Mouse (Mus musculus) neural tube, embryonic 13.5 days (tissue): ENCODE data around the gene Mbnl2. TPM values are rescaled to one million over a fixed set of nuclear protein-coding genes. Genes with fewer than 3 reads are reported as not detected.

ENCODE experiments used
- ATAC-seq: fragments of 200-750 bp; cut with Nextera tagmentation; 2 replicates; pipeline ENCODE4 v1.8.0; 2017; ENCODE audit warnings: low read depth, mild to moderate bottlenecking, moderate TSS enrichment, moderate library complexity
- H3K27ac ChIP-seq: fragments of 300-500 bp; sonication (generic); replicated peaks from 2 replicates; pipeline ENCODE4 v1.5.1; 2015; ENCODE audit warnings: moderate library complexity, mild to moderate bottlenecking, inconsistent platforms
- H3K27me3 ChIP-seq: fragments of 300-500 bp; sonication (generic); 2 replicates; pipeline ENCODE4 v1.6.1; 2015; ENCODE audit warnings: mild to moderate bottlenecking, inconsistent platforms
- H3K36me3 ChIP-seq: fragments of 300-500 bp; sonication (generic); 2 replicates; pipeline ENCODE4 v1.6.1; 2015; ENCODE audit warnings: mild to moderate bottlenecking, inconsistent platforms
- H3K4me1 ChIP-seq: fragments of 300-500 bp; sonication (generic); replicated peaks from 2 replicates; pipeline ENCODE4 v1.6.1; 2015; ENCODE audit warnings: inconsistent platforms
- H3K4me2 ChIP-seq: fragments of 300-500 bp; sonication (generic); 2 replicates; pipeline ENCODE4 v1.6.1; 2015; ENCODE audit warnings: inconsistent platforms, mild to moderate bottlenecking, moderate library complexity
- H3K4me3 ChIP-seq: fragments of 300-500 bp; sonication (generic); 2 replicates; pipeline ENCODE4 v1.5.1; 2015; ENCODE audit warnings: mild to moderate bottlenecking, inconsistent platforms
- H3K9ac ChIP-seq: fragments of 300-500 bp; sonication (generic); 2 replicates; pipeline ENCODE4 v1.6.1; 2015; ENCODE audit warnings: moderate library complexity, mild to moderate bottlenecking, inconsistent platforms
- H3K9me3 ChIP-seq: fragments of 300-500 bp; sonication (generic); 2 replicates; pipeline ENCODE4 v1.6.1; 2016; ENCODE audit warnings: inconsistent platforms
- WGBS: fragments of 180-500 bp; shearing (Covaris S2); methylation state at CpG from one replicate; pipeline ENCODE4 v1.1.7; 2015; 5-methylcytosine and 5-hydroxymethylcytosine counted together
- polyA plus RNA-seq: library from polyadenylated mRNA; unstranded; fragments of >200 nt; fragmentation: Nextera tagmentation; extraction: Ambion mirVana; gene quantifications from 2 replicates; pipeline ENCODE4 v1.2.1, GENCODE M21; 2015

Gene Mbnl2
- polyA plus RNA-seq, 1 experiment from 2014 or later = 39.4 TPM

DNA sequence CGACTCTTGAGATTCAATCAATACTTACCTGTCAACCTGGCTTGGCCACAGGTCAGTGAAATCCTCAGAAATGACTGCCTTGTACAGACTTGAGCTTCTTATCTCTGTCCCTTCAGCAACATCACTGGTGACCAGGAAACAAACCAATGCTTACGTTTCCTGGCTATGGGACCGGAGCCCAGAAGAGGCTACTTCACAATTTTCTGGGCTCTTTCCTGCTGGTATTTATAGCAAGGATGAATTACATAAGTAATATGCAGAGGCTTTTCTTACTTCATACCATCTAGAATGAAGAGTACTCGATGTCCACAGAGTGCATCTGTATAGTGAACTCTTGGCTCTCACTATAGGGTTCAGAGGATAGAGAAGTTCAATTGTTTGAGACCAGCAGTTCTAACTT lies 111.8 kb downstream of the Mbnl2 start:
- no peak overlapping the region for H3K9ac ChIP-seq
- peaks cover 17% of the 10 kb centered on the region for H3K4me1 ChIP-seq
- no peak overlapping the region for H3K27ac ChIP-seq
- no peaks in the 10 kb centered on the region for H3K27me3 ChIP-seq
- peaks cover 5% of the 10 kb centered on the region; the same call in 1 of the 2 replicates for H3K36me3 ChIP-seq
- no peaks in the 10 kb centered on the region for H3K9me3 ChIP-seq
- H3K4me2 ChIP-seq = no peak overlapping the region
- 92% methylated on average over 4 of the region's 4 CpGs for WGBS
- no peak overlapping the region for H3K4me3 ChIP-seq
- no peak for ATAC-seq

DNA sequence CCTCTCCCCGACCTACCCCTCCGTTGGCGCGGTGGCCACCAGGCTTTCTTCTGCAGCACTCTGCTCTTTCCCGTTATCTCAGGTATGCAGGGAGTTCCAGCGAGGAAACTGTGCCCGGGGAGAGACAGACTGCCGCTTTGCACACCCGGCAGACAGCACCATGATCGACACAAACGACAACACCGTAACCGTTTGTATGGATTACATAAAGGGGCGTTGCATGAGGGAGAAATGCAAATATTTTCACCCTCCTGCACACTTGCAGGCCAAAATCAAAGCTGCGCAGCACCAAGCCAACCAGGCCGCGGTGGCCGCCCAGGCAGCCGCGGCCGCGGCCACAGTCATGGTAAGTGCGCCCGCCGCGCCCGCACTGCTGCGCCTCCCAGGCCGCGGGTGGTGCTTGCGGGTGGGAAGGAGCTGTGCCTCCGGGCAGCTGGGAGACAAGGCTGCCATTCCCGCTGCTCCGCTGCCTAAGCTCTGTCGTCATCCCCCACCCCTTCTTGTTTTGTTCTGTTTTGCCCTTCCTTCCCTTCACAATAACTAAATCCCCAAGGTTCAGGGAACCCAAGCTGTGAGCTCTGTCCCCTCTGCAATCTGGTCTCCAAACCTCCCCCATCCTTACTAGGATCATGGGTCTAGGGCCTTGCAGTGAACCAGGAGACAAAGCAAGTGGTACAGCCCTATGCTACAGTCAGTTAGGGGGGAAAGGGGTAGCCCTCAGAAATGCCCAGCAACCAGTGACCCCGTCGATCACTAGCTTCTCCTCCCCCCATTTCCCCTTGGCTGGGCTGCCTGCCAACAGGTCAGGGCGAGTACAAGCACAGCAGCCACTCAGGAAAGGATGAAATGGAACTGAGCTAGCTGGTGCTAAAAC lies 113.6 kb downstream of the Mbnl2 start:
- Histone ChIP-seq H3K27me3 (no peaks in the 10 kb centered on the region), H3K9me3 (no peaks in the 10 kb centered on the region), H3K36me3 (peaks cover 5% of the 10 kb centered on the region; the same call in 1 of the 2 replicates), H3K4me1 (peaks cover 10% of the 10 kb centered on the region), H3K4me2 (peak overlapping the region; percentile 63), H3K9ac (peak overlapping the region; percentile 74), H3K27ac (peak overlapping the region; percentile 62; the same call in 1 of the 2 replicates), H3K4me3 (peak overlapping the region; percentile 36)
- WGBS = 4% methylated on average over 38 of the region's 38 CpGs
- peak; percentile 76 for ATAC-seq

DNA sequence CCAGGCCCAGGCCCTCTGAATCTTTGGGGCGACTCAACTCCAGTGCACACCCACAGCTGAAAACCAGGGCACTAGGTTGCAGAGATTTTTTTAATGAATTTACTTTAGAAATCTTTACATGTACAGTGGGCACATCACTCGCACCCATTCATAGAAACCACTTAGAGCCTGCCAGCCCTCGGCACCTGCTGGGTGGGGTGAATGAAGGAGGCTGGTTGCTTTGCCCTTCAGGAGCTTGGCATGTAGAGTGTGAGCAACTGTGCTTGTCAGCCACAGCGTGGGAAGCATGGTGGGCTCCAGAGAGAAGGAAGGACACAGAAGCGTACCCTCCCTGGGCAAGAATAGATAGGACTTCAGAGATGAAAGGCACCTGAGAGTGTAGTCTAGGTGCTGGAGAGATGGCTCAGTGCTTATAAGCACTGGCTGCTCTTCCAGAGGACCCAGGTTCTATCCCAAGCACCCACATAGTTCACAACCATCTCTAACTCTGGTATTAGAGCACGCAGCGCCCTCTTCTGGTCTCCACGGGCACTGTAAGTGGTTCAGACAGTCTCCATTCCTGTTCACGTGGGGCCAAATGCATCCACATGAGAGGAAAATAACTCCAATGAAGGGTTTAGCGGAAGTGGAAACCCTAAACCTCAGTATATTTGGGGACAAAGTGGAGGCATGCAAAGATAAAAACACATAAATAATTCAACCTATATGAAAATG lies 114.9 kb downstream of the Mbnl2 start:
- no peak overlapping the region for H3K9ac ChIP-seq
- H3K27me3 ChIP-seq = no peaks in the 10 kb centered on the region
- H3K27ac ChIP-seq = no peak overlapping the region
- H3K4me3 ChIP-seq = no peak overlapping the region
- peaks cover 10% of the 10 kb centered on the region for H3K4me1 ChIP-seq
- 93% methylated on average over 10 of the region's 10 CpGs for WGBS
- H3K9me3 ChIP-seq = no peaks in the 10 kb centered on the region
- no peak for ATAC-seq
- H3K4me2 ChIP-seq = no peak overlapping the region
- H3K36me3 ChIP-seq = peaks cover 5% of the 10 kb centered on the region; the same call in 1 of the 2 replicates

DNA sequence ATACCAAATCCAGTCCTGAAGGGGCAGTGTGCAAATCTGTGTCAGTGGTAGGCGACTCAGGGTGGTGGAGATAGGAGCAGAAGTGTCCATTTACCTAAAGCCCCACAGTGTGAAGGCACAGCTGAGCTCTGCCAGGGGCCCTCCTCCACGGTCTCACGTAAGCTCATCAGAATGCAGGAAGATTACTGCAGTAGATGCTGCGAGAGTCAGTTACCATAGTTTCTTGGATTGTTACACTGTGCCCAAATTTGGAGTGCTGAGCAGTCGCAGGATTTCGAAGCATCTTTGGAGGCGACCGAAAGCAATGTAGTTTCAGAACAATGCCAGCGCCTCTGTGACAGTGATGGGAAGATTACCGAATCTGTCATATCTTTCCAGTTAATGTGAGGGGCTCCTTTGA lies 116.2 kb downstream of the Mbnl2 start:
- ATAC-seq = no peak
- H3K9me3 ChIP-seq = no peaks in the 10 kb centered on the region
- H3K4me1 ChIP-seq = peaks cover 10% of the 10 kb centered on the region
- no peak overlapping the region for H3K27ac ChIP-seq
- H3K27me3 ChIP-seq = no peaks in the 10 kb centered on the region
- no peak overlapping the region for H3K4me3 ChIP-seq
- H3K4me2 ChIP-seq = no peak overlapping the region
- H3K36me3 ChIP-seq = peaks cover 5% of the 10 kb centered on the region; the same call in 1 of the 2 replicates
- H3K9ac ChIP-seq = no peak overlapping the region
- WGBS = 93% methylated on average over 10 of the region's 10 CpGs

DNA sequence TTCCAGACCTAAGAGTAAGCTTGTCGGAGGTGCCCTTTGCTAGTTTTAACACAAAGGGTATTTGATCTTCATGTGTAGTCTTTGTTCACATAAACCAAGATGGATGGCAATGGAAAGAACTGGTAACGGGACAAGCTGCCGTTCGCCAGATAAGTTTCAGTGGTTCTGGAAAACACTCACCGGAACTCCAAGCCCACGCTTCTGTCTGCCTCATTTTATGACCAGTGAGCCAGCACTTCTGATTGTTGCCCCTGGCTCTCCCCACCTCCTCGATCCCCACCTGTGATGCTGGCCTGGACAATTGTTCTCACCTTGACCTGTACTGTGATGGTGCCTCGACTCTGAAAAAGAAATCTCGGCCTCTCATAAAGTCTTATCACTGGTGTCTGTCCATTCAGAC lies 117.0 kb downstream of the Mbnl2 start:
- no peak overlapping the region for H3K9ac ChIP-seq
- H3K36me3 ChIP-seq = peaks cover 5% of the 10 kb centered on the region; the same call in 1 of the 2 replicates
- H3K4me3 ChIP-seq = no peak overlapping the region
- no peak for ATAC-seq
- 88% methylated on average over 9 of the region's 9 CpGs for WGBS
- no peak overlapping the region for H3K27ac ChIP-seq
- H3K27me3 ChIP-seq = no peaks in the 10 kb centered on the region
- H3K4me1 ChIP-seq = peaks cover 10% of the 10 kb centered on the region
- no peaks in the 10 kb centered on the region for H3K9me3 ChIP-seq
- no peak overlapping the region for H3K4me2 ChIP-seq

DNA sequence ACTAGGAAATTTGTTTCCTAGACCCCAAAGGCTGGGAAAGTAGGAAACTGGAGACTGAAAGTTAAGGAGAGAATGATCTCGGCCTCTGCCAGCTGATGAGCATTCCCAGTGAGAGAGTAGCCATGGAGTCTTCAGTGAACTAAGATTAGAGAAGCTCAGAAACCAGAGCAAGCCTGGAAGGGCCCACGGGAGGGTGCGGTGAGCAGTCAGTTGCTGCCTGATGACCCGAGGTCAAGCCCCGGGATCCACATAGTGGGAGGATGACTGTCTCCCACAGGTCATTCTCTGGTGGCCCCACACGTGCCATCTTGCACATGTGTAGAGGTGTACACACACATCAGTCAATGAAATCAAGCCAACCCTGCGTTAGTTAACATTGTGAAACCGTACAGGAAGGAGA lies 118.0 kb downstream of the Mbnl2 start:
- Histone ChIP-seq H3K36me3 (peaks cover 5% of the 10 kb centered on the region; the same call in 1 of the 2 replicates), H3K4me1 (peaks cover 10% of the 10 kb centered on the region), H3K27me3 (no peaks in the 10 kb centered on the region), H3K9ac (no peak overlapping the region), H3K4me2 (no peak overlapping the region), H3K27ac (no peak overlapping the region), H3K4me3 (no peak overlapping the region), H3K9me3 (no peaks in the 10 kb centered on the region)
- ATAC-seq = no peak
- 82% methylated on average over 8 of the region's 8 CpGs for WGBS

DNA sequence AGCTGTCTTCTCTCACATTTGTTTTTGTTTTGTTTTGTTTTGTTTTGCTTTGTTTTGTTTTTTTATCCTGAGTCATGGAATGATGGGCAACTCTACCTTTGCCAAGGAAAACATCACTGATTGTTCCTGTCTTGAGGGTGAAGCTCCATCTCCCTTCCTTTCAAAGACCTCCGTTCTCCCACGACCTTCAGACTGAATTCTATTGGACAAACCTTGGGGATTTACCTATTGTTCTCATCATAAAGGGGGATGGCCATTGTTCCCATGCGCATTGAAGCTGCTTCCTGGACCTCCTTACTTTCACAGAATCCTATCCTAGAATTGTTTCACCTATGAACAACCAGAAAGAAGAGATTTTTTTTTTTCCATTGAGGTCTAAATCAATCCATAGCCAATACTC lies 118.7 kb downstream of the Mbnl2 start:
- Histone ChIP-seq H3K9me3 (no peaks in the 10 kb centered on the region), H3K4me1 (peaks cover 4% of the 10 kb centered on the region), H3K9ac (no peak overlapping the region), H3K4me2 (no peak overlapping the region), H3K27me3 (no peaks in the 10 kb centered on the region), H3K36me3 (peaks cover 6% of the 10 kb centered on the region; the same call in 1 of the 2 replicates), H3K27ac (no peak overlapping the region), H3K4me3 (no peak overlapping the region)
- 78% methylated on average over 3 of the region's 3 CpGs for WGBS
- no peak for ATAC-seq

DNA sequence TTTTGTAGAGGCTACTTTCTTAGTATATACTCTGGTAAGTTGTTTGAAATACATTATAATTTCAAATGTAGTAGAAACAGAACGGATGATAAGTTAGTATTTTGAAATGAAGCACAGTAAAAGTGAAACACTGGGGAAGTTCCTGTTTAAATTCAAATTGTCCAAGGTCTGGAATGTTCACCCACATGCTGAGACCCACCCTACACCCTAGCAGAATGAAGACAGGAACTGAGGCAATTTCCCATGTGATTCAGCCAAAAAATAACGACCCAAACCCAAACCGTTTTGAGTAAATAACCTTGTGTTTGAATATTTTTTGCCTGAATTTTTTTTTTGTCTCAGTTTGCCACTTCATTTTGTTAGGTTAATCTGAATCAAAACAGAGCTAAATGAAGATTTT lies 119.4 kb downstream of the Mbnl2 start:
- Histone ChIP-seq H3K4me2 (no peak overlapping the region), H3K27ac (no peak overlapping the region), H3K27me3 (no peaks in the 10 kb centered on the region), H3K4me1 (no peaks in the 10 kb centered on the region), H3K9me3 (no peaks in the 10 kb centered on the region), H3K4me3 (no peak overlapping the region), H3K9ac (no peak overlapping the region), H3K36me3 (peaks cover 9% of the 10 kb centered on the region; the same call in 1 of the 2 replicates)
- ATAC-seq = no peak
- WGBS = 78% methylated on average over 3 of the region's 3 CpGs

DNA sequence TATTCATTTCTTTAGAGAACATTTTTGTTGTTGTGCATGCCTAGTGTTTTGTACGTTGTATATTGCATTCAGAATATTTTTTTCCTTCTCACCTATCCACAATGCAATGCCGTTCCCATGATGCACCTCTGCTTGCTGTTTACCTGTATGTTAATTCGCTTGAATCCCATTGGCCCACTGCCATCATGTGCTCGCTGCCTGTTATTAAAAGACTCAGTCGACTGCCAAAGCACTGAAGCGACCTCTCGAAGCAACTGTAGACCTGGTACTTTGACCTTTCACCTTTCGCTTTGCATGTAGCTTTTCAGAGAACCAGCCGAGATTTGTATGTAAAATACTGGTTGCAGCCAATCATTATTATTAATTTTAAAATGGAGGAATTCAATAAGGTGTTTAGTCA lies 120.0 kb downstream of the Mbnl2 start:
- Histone ChIP-seq H3K9me3 (no peaks in the 10 kb centered on the region), H3K4me1 (no peaks in the 10 kb centered on the region), H3K27ac (no peak overlapping the region), H3K4me2 (no peak overlapping the region), H3K36me3 (0 out of 2 replicates have a peak, but pooled peaks cover 7% of the 10 kb centered on the region), H3K9ac (no peak overlapping the region), H3K4me3 (no peak overlapping the region), H3K27me3 (no peaks in the 10 kb centered on the region)
- 90% methylated on average over 9 of the region's 9 CpGs for whole genome bisulfite sequencing
- ATAC-seq = no peak

DNA sequence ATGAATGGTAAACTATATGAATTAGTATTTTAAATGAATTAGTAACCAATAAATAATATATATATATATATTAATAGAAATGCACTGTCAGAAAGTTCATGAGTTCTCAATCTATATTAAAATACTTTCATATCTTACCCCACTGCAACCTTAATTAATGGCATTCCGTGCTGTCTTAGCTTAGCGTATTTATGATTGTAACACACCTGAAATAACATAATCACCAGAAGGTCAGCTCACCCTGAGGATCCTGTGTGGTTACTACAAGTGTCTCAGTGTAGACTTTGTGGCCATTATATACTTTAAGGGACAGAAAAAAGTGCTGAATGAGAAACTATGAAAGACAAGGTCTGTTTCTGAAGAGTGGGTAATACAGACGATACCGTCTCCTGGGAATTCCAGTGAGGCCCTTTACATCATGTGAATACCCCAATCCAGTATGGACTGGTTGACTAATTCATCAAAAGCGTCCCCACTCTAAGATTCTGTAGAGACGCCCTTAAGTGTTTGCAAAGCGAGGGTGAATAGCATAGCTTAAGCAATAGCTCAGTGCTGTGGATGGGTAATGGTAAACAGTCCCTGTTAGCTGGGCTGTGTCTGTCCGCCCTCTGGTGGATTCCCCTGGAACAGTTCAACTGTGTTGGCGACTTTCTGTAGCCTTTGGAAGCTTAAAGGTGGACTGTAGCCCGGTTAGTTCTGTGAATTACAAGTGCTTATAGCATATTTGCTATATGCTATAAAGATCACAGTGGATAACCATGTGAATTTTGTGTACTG lies 122.6 kb downstream of the Mbnl2 start:
- WGBS = 49% methylated on average over 10 of the region's 10 CpGs
- Histone ChIP-seq H3K4me3 (no peak overlapping the region), H3K9ac (no peak overlapping the region), H3K9me3 (no peaks in the 10 kb centered on the region), H3K27me3 (no peaks in the 10 kb centered on the region), H3K4me1 (no peaks in the 10 kb centered on the region), H3K4me2 (no peak overlapping the region), H3K27ac (no peak overlapping the region), H3K36me3 (peaks cover 20% of the 10 kb centered on the region; the same call in 1 of the 2 replicates)
- ATAC-seq = peak; percentile 92

DNA sequence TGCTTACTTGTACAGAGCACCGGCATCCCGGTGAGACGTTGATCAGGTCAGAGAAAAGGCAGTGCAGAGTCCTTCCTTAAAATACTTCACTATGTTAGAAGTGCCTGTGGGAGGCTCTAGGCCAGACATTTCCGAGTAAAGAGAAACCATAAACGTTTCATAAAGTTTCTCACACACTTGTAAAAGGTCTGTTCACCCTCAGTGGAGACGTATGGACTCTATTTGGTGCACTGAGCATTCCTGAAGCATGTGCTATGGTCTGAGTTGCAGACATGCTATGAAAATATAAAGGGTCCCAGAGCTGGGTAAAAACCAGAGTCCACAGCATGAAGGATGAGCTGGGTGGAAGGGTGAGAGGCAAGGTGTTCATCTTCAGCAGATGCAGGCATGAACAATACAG lies 124.1 kb downstream of the Mbnl2 start:
- H3K4me2 ChIP-seq = no peak overlapping the region
- H3K27ac ChIP-seq = no peak overlapping the region
- no peak overlapping the region for H3K9ac ChIP-seq
- H3K27me3 ChIP-seq = no peaks in the 10 kb centered on the region
- no peaks in the 10 kb centered on the region for H3K4me1 ChIP-seq
- H3K9me3 ChIP-seq = no peaks in the 10 kb centered on the region
- no peak overlapping the region for H3K4me3 ChIP-seq
- peaks cover 26% of the 10 kb centered on the region; the same call in 1 of the 2 replicates for H3K36me3 ChIP-seq
- ATAC-seq = no peak
- 90% methylated on average over 6 of the region's 6 CpGs for WGBS

DNA sequence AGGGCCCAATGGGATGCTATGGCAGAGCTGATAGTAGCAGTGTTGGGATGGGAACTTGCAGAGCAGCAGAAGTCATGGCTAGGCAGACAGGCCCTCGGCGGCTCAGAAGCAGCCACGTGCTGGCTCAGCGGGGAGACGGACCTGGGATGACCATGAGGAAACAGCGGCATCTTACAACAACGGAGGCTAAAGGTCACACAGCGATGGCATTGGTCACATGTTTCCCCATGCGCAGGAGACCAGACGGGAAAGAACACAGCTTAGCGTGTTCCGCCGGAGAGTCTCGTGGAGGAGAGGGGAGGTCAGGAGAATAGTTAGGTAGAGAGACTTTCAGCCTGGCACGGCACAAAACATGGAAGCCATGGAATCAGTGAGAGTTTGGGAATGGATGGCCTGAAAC lies 125.7 kb downstream of the Mbnl2 start:
- H3K36me3 ChIP-seq = peaks cover 31% of the 10 kb centered on the region
- H3K9ac ChIP-seq = no peak overlapping the region
- no peaks in the 10 kb centered on the region for H3K4me1 ChIP-seq
- no peak overlapping the region for H3K27ac ChIP-seq
- no peak overlapping the region for H3K4me2 ChIP-seq
- ATAC-seq = no peak
- no peaks in the 10 kb centered on the region for H3K27me3 ChIP-seq
- H3K9me3 ChIP-seq = no peaks in the 10 kb centered on the region
- no peak overlapping the region for H3K4me3 ChIP-seq
- 89% methylated on average over 15 of the region's 15 CpGs for WGBS
